Mouse (Mus musculus) gastrocnemius, adult 18-20 months (tissue): ENCODE data around the gene Gm21789. TPM values are rescaled to one million over a fixed set of nuclear protein-coding genes. Genes with fewer than 3 reads are reported as not detected.
"Not testable (repeated sequence)": the region's sequence is repeated elsewhere in the genome, so short reads cannot be mapped to it uniquely, and the experiment has no call there.

Experiments
- DNase-seq: peaks from one replicate; pipeline ENCODE4 v3.0.0; 2021; ENCODE audit warnings: low spot score
- long read RNA-seq, 2 experiments: library from polyadenylated mRNA; stranded (forward); transcript quantifications; one replicate each; pipeline ENCODE4 v2.0.0; 2021
- total RNA-seq, 2 experiments: library from RNA; stranded (reverse); gene quantifications; 2 replicates each; pipeline ENCODE4 v1.2.3; 2021

Gm21789 gene
- total RNA-seq, result not detected
- long read RNA-seq, experiment 1, result 0 reads
- long read RNA-seq, experiment 2, result 0 reads

- DNase-seq, result not testable (repeated sequence)
Observed at GRCm38 (mm10) chrX:32941468-32941867, at the start of gene Gm21789. TSS of gene Gm21789 (plus strand) at chrX:32941768.

DNA sequence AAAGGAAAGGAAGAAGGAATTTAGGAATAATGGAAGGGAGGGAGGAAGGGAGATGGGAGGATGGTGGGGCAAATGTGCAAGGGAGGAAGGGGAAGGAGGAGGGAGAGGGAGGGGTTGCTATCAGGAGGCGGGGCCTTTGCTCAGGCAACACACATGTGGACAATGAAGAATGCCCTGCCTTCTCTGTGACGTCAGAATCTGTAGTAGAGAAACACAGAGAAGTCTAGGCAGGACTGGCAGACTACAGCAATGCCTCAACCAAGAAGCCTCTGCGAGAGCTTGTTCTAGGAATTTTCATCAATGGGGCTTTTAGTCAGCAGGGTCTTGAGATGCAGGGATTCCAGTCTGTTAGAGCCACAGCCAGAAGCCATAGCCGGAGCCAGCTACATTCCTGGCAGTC lies 47.2 kb upstream of the Gm21789 start, which contains the start of gene Btbd35f30:
Btbd35f30 (plus strand) TSS at position 301 of the 400 bp plus-strand sequence.
- not testable (repeated sequence) for DNase-seq

GRCm38 (mm10) chrX:32973597-32973996 lies 32.0 kb downstream of the Gm21789 start, which contains the start of gene Btbd35f5:
TSS of gene Btbd35f5 (plus strand) at chrX:32973897.
- not testable (repeated sequence) for DNase-seq

Other genes starting within 250 kb of the Gm21789 start
- not detected for gene Btbd35f21, start 215.7 kb upstream of the Gm21789 start, total RNA-seq
- gene Btbd35f30, start 47.1 kb upstream of the Gm21789 start, total RNA-seq, result not detected
- not detected for gene Btbd35f5, start 32.1 kb downstream of the Gm21789 start, total RNA-seq